Mouse (Mus musculus) embryonic facial prominence, embryonic 15.5 days (tissue): ENCODE data around the gene Cdk17. TPM values are rescaled to one million over a fixed set of nuclear protein-coding genes. Genes with fewer than 3 reads are reported as not detected.
"Not testable (repeated sequence)": the region's sequence is repeated elsewhere in the genome, so short reads cannot be mapped to it uniquely, and the experiment has no call there.

Source experiments
- ATAC-seq: fragments of 200-750 bp; cut with Nextera tagmentation; 2 replicates; pipeline ENCODE4 v1.8.0; 2017; ENCODE audit warnings: low read depth, moderate TSS enrichment; ENCODE audit not compliant: insufficient number of reproducible peaks, low FRiP score, low TSS enrichment
- H3K27ac ChIP-seq: fragments of 300-500 bp; sonication (generic); replicated peaks from 2 replicates; pipeline ENCODE4 v1.5.1; 2015; ENCODE audit warnings: mild to moderate bottlenecking, inconsistent platforms
- H3K27me3 ChIP-seq: fragments of 300-500 bp; sonication (generic); 2 replicates; pipeline ENCODE4 v1.6.1; 2015; ENCODE audit warnings: inconsistent platforms
- H3K36me3 ChIP-seq: fragments of 300-500 bp; sonication (generic); 2 replicates; pipeline ENCODE4 v1.6.1; 2015; ENCODE audit warnings: mild to moderate bottlenecking, inconsistent platforms
- H3K4me1 ChIP-seq: fragments of 300-500 bp; sonication (generic); 2 replicates; pipeline ENCODE4 v1.6.1; 2015; ENCODE audit warnings: inconsistent platforms
- H3K4me2 ChIP-seq: fragments of 300-500 bp; sonication (generic); replicated peaks from 2 replicates; pipeline ENCODE4 v1.6.1; 2015; ENCODE audit warnings: mild to moderate bottlenecking, inconsistent platforms
- H3K4me3 ChIP-seq: fragments of 300-500 bp; sonication (generic); replicated peaks from 2 replicates; pipeline ENCODE4 v1.5.1; 2015; ENCODE audit warnings: mild to moderate bottlenecking, inconsistent platforms
- H3K9ac ChIP-seq: fragments of 300-500 bp; sonication (generic); 2 replicates; pipeline ENCODE4 v1.6.1; 2015; ENCODE audit warnings: inconsistent platforms
- H3K9me3 ChIP-seq: fragments of 300-500 bp; sonication (generic); replicated peaks from 2 replicates; pipeline ENCODE4 v1.6.1; 2016; ENCODE audit warnings: inconsistent platforms
- WGBS: fragments of 180-500 bp; shearing (Covaris S2); methylation state at CpG from one replicate; pipeline ENCODE4 v1.1.7; 2015; 5-methylcytosine and 5-hydroxymethylcytosine counted together
- polyA plus RNA-seq: library from polyadenylated mRNA; unstranded; fragments of >200 nt; fragmentation: Nextera tagmentation; extraction: Ambion mirVana; gene quantifications from 2 replicates; pipeline ENCODE4 v1.2.1, GENCODE M21; 2015

Cdk17 gene
- polyA plus RNA-seq, 1 experiment from 2014 or later = 16.8 TPM

GRCm38 (mm10) chr10:93143285-93143985, 17.2 kb upstream of the Cdk17 start:
- no peaks in the 10 kb centered on the region for H3K4me1 ChIP-seq
- H3K4me2 ChIP-seq = peak overlapping the region; percentile 8; the same call in 1 of the 2 replicates
- no peak overlapping the region for H3K4me3 ChIP-seq

GRCm38 (mm10) chr10:93143986-93144314, 16.7 kb upstream of the Cdk17 start:
- no peaks in the 10 kb centered on the region for H3K27me3 ChIP-seq

More at GRCm38 (mm10) chr10:93143285-93143985, 17.2 kb upstream of the Cdk17 start:
- H3K27me3 ChIP-seq = no peaks in the 10 kb centered on the region
- H3K9me3 ChIP-seq = no peaks in the 10 kb centered on the region
- no peaks in the 10 kb centered on the region for H3K36me3 ChIP-seq
- no peak for ATAC-seq
- no peak overlapping the region for H3K9ac ChIP-seq
- H3K27ac ChIP-seq = no peak overlapping the region
- WGBS = 46% methylated on average over 18 of the region's 18 CpGs

DNA sequence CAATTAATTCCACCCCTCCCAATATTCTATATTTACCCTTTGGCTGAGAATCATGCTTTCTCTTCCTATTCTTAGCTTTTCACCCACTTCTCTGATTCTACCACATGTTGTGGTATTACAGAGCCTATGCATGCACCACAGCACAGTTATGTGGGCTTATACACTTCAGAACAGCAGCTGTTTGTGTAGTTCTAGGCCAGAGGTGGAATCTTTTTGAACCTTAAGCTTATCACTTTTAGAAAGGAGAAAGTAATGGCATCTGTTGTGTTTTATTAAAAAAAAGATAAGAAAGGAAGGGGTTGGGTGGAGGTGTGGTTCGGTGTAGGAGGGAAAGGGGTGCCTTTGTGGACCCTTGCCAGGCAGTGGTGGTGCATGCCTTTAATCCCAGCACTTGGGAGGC, 16.1 kb upstream of the Cdk17 start:
- H3K4me3 ChIP-seq = no peak overlapping the region
- ATAC-seq = no peak
- H3K4me2 ChIP-seq = no peak overlapping the region
- H3K9me3 ChIP-seq = no peaks in the 10 kb centered on the region
- no peaks in the 10 kb centered on the region for H3K36me3 ChIP-seq
- WGBS = 68% methylated on average over 1 of the region's 1 CpGs
- no peaks in the 10 kb centered on the region for H3K4me1 ChIP-seq
- H3K27me3 ChIP-seq = no peaks in the 10 kb centered on the region
- no peak overlapping the region for H3K27ac ChIP-seq
- H3K9ac ChIP-seq = no peak overlapping the region

More at GRCm38 (mm10) chr10:93143986-93144314, 16.7 kb upstream of the Cdk17 start:
- no peak for ATAC-seq
- no peak overlapping the region for H3K9ac ChIP-seq
- H3K4me3 ChIP-seq = no peak overlapping the region
- no peaks in the 10 kb centered on the region for H3K36me3 ChIP-seq
- no peaks in the 10 kb centered on the region for H3K4me1 ChIP-seq
- 69% methylated on average over 6 of the region's 6 CpGs for WGBS
- no peak overlapping the region for H3K27ac ChIP-seq
- no peaks in the 10 kb centered on the region for H3K9me3 ChIP-seq
- H3K4me2 ChIP-seq = no peak overlapping the region

DNA sequence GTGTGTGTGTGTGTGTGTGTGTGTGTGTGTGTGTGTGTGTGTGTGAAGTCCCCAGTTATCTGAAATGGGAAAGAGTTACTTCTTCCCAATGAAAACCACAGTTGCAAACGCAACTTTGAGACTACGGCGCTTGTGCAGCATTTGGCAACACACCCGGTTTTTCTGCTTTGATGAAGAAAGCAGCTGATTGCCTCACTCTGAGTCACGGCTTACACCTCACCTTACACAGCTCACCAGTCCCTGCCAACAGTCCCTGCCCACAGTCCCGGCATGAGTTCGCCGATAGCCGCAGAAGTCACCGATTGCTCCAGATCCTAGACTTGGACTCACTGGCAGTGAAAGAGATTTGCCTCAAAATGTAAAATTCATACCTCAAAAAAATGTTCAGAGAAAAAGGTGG, 15.6 kb upstream of the Cdk17 start:
- no peak overlapping the region for H3K9ac ChIP-seq
- H3K4me3 ChIP-seq = no peak overlapping the region
- WGBS = 72% methylated on average over 10 of the region's 10 CpGs
- H3K36me3 ChIP-seq = no peaks in the 10 kb centered on the region
- ATAC-seq = no peak
- H3K27ac ChIP-seq = no peak overlapping the region
- H3K4me1 ChIP-seq = no peaks in the 10 kb centered on the region
- H3K4me2 ChIP-seq = no peak overlapping the region
- no peaks in the 10 kb centered on the region for H3K27me3 ChIP-seq
- H3K9me3 ChIP-seq = no peaks in the 10 kb centered on the region

- Histone ChIP-seq H3K4me2 (no peak overlapping the region), H3K4me3 (no peak overlapping the region), H3K36me3 (no peaks in the 10 kb centered on the region), H3K27me3 (no peaks in the 10 kb centered on the region), H3K4me1 (no peaks in the 10 kb centered on the region), H3K27ac (no peak overlapping the region), H3K9ac (no peak overlapping the region), H3K9me3 (no peaks in the 10 kb centered on the region)
- ATAC-seq = no peak
- WGBS = 83% methylated on average over 4 of the region's 4 CpGs
These were observed 14.1 kb upstream of the Cdk17 start for GRCm38 (mm10) chr10:93146601-93147000.

- no peaks in the 10 kb centered on the region for H3K36me3 ChIP-seq
- no peaks in the 10 kb centered on the region for H3K27me3 ChIP-seq
- no peak overlapping the region for H3K9ac ChIP-seq
- WGBS = 91% methylated on average over 6 of the region's 6 CpGs
- no peak overlapping the region for H3K4me2 ChIP-seq
- ATAC-seq = no peak
- H3K27ac ChIP-seq = no peak overlapping the region
- H3K4me3 ChIP-seq = no peak overlapping the region
- no peaks in the 10 kb centered on the region for H3K4me1 ChIP-seq
- no peaks in the 10 kb centered on the region for H3K9me3 ChIP-seq
These were observed 13.0 kb upstream of the Cdk17 start for GRCm38 (mm10) chr10:93147691-93148090.

- H3K27ac ChIP-seq = no peak overlapping the region
- 55% methylated on average over 1 of the region's 2 CpGs for WGBS
These were observed 11.1 kb upstream of the Cdk17 start for GRCm38 (mm10) chr10:93149597-93149996.

DNA sequence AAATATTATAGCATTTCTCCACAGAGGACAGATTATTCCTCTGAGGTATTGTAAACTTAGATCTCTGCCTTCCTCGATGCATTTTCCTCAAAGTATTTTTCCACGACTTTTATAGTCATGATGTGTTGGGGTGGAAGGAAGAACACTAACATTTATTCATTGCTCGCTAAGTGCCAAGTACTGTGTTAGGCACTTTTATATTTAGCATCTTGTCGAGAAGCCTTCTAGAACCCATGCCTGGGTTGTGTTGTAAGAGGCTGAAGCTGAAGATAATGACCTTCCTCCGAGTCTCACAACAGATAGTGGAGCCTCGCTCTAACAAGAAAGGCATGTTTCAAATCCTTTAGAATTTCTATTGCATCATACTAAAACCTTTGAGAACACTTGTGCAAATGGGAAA, 8.9 kb upstream of the Cdk17 start:
- Histone ChIP-seq H3K36me3 (no peaks in the 10 kb centered on the region), H3K4me2 (no peak overlapping the region), H3K27me3 (no peaks in the 10 kb centered on the region), H3K9ac (no peak overlapping the region), H3K4me1 (no peaks in the 10 kb centered on the region), H3K27ac (no peak overlapping the region), H3K9me3 (no peaks in the 10 kb centered on the region), H3K4me3 (no peak overlapping the region)
- no peak for ATAC-seq
- 59% methylated on average over 6 of the region's 6 CpGs for WGBS

More at GRCm38 (mm10) chr10:93149597-93149996, 11.1 kb upstream of the Cdk17 start:
- H3K4me1 ChIP-seq = no peaks in the 10 kb centered on the region
- H3K4me2 ChIP-seq = no peak overlapping the region
- H3K4me3 ChIP-seq = no peak overlapping the region
- no peaks in the 10 kb centered on the region for H3K36me3 ChIP-seq
- no peaks in the 10 kb centered on the region for H3K9me3 ChIP-seq
- H3K27me3 ChIP-seq = no peaks in the 10 kb centered on the region
- ATAC-seq = no peak
- H3K9ac ChIP-seq = no peak overlapping the region

- Histone ChIP-seq H3K4me2 (no peak overlapping the region), H3K27me3 (no peaks in the 10 kb centered on the region), H3K4me3 (no peak overlapping the region), H3K9me3 (no peaks in the 10 kb centered on the region), H3K4me1 (no peaks in the 10 kb centered on the region), H3K9ac (no peak overlapping the region), H3K36me3 (no peaks in the 10 kb centered on the region), H3K27ac (no peak overlapping the region)
- 77% methylated on average over 5 of the region's 5 CpGs for WGBS
- ATAC-seq = no peak
These were observed 8.0 kb upstream of the Cdk17 start for GRCm38 (mm10) chr10:93152698-93153097.

DNA sequence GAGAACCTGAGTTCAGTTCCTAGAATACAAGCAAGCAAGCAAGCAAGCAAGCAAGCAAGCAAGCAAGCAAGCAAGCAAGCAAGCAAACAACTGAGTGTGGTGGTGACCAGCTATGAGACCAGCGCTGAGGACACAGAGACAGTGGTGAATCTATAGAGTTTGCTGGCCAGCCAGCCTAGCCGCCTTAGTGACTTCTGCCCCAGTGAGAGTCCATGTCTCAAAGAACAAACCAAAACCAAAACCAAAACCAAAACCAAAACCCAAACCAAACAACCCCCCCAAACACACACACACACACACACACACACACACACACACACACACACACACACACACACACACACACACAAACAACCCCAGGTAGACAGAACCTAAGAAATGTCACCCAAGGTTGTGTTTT, 7.3 kb upstream of the Cdk17 start:
- H3K27me3 ChIP-seq, H3K4me2 ChIP-seq, H3K9me3 ChIP-seq, H3K36me3 ChIP-seq, H3K27ac ChIP-seq, H3K9ac ChIP-seq, H3K4me3 ChIP-seq, H3K4me1 ChIP-seq, ATAC-seq: not testable (repeated sequence)
- 100% methylated on average over 2 of the region's 2 CpGs for WGBS

- no peaks in the 10 kb centered on the region for H3K36me3 ChIP-seq
- ATAC-seq = peak; percentile 37; the same call in 1 of the 2 replicates
- peaks cover 11% of the 10 kb centered on the region for H3K4me1 ChIP-seq
- peak overlapping the region; percentile 99 for H3K27ac ChIP-seq
- 26% methylated on average over 17 of the region's 17 CpGs for WGBS
- H3K27me3 ChIP-seq = no peaks in the 10 kb centered on the region
- peak overlapping the region; percentile 60 for H3K4me2 ChIP-seq
- no peaks in the 10 kb centered on the region for H3K9me3 ChIP-seq
- peak overlapping the region; percentile 95 for H3K4me3 ChIP-seq
- H3K9ac ChIP-seq = 0 out of 2 replicates have a peak overlapping the region, but pooled peaks have one; percentile 6
These were observed 801 bp upstream of the Cdk17 start for GRCm38 (mm10) chr10:93159651-93160496.
